19 mouse cellular contexts compared by ENCODE assay signal in the genomic region with DNA sequence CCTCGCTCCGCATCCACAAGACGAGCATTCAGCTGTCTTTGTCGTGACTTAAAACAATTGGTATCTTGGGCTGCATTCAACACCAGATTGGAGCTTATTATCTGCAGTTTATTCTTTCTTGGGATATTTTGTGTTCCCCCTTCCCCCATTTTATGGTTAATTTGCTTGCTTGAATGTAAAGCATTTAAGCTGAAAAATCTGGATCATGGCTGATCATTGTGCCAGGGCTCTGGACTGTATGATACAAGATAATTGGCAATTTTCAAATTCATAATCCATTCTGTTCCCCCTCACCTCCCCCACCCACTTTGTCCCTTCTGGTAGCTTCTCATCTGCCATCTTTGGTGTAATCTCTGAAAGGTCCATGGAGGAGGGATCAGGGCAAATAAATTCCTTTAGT. TPM values are rescaled to one million over a fixed set of nuclear protein-coding genes. Genes with fewer than 3 reads are reported as not detected.
DNase-seq lines count a peak whose midpoint lies in the region; ATAC-seq and TF ChIP-seq lines count a peak whose summit lies in the region.
"Had no signal": no experiment of that assay in that cellular context is flagged by ENCODE, and none has a peak within 500 bp of the region (broad histone marks: within the 10 kb centered on the region; RNA-seq: fewer than 3 reads in every experiment).

No protein-coding gene starts in this region.

- no peak overlapping the region for H3K27ac ChIP-seq in embryonic facial prominence, embryonic 14.5 days (replicated peaks; ENCODE audit: low read depth, low read length)
- H3K27ac ChIP-seq in embryonic facial prominence, embryonic 10.5 days (replicated peaks), result no peak overlapping the region
- H3K27ac ChIP-seq in forebrain, embryonic 11.5 days (ENCODE audit: low read depth, low read length), result no peak overlapping the region
- H3K27ac ChIP-seq in hindbrain, embryonic 15.5 days (replicated peaks), result no peak overlapping the region
- no peak overlapping the region for H3K27ac ChIP-seq in midbrain, postnatal 0 days (ENCODE audit: low read depth, low read length)
- H3K27ac ChIP-seq: heart, embryonic 10.5 days; left cerebral cortex, adult 2 months; limb, embryonic 12.5 days; liver, embryonic 13.5 days had no signal

- H3K9ac ChIP-seq in embryonic facial prominence, embryonic 14.5 days (ENCODE audit: low read depth, low read length), result no peak overlapping the region
- no peak overlapping the region for H3K9ac ChIP-seq in forebrain, embryonic 11.5 days (ENCODE audit: low read length)
- H3K9ac ChIP-seq in hindbrain, embryonic 15.5 days, result no peak overlapping the region
- no peak overlapping the region for H3K9ac ChIP-seq in midbrain, postnatal 0 days (replicated peaks; ENCODE audit: low read length, poor library complexity, severe bottlenecking)
- H3K9ac ChIP-seq: limb, embryonic 12.5 days; liver, embryonic 13.5 days had no signal

- H3K36me3 ChIP-seq in embryonic facial prominence, embryonic 14.5 days (ENCODE audit: control insufficient read depth, insufficient read depth, low read length), result no peaks in the 10 kb centered on the region
- H3K36me3 ChIP-seq in embryonic facial prominence, embryonic 10.5 days (replicated peaks), result no peaks in the 10 kb centered on the region
- no peaks in the 10 kb centered on the region for H3K36me3 ChIP-seq in forebrain, embryonic 11.5 days (ENCODE audit: control insufficient read depth, insufficient read depth, low read length)
- H3K36me3 ChIP-seq in hindbrain, embryonic 15.5 days, result no peaks in the 10 kb centered on the region
- H3K36me3 ChIP-seq in midbrain, postnatal 0 days (ENCODE audit: insufficient read depth, low read length), result no peaks in the 10 kb centered on the region
- H3K36me3 ChIP-seq: G1E; heart, embryonic 10.5 days; limb, embryonic 12.5 days; liver, embryonic 13.5 days had no signal

- no peak overlapping the region for H3K4me3 ChIP-seq in embryonic facial prominence, embryonic 14.5 days (ENCODE audit: low read depth, low read length)
- H3K4me3 ChIP-seq in embryonic facial prominence, embryonic 10.5 days, result no peak overlapping the region
- H3K4me3 ChIP-seq in forebrain, embryonic 11.5 days (ENCODE audit: low read depth, low read length), result no peak overlapping the region
- peak overlapping the region; percentile 24 for H3K4me3 ChIP-seq in hindbrain, embryonic 15.5 days
- no peak overlapping the region for H3K4me3 ChIP-seq in midbrain, postnatal 0 days (ENCODE audit: low read depth, low read length)
- H3K4me3 ChIP-seq: erythroblast, embryonic 14.5 days; heart, embryonic 10.5 days; limb, embryonic 12.5 days; liver, embryonic 13.5 days had no signal

- TF ChIP-seq CTCF in midbrain, postnatal 0 days (IDR thresholded peaks at IDR 0.05), result no peak

- H3K4me2 ChIP-seq in embryonic facial prominence, embryonic 14.5 days (ENCODE audit: low read depth, low read length), result no peak overlapping the region
- peak overlapping the region; percentile 39; the same call in 1 of the 2 replicates for H3K4me2 ChIP-seq in forebrain, embryonic 11.5 days (ENCODE audit: low read depth, low read length, severe bottlenecking)
- H3K4me2 ChIP-seq in hindbrain, embryonic 15.5 days, result peak overlapping the region; percentile 48
- peak overlapping the region; percentile 37 for H3K4me2 ChIP-seq in midbrain, postnatal 0 days (ENCODE audit: low read depth, low read length, poor library complexity, severe bottlenecking)
- H3K4me2 ChIP-seq: liver, embryonic 13.5 days had no signal

- WGBS in embryonic facial prominence, embryonic 14.5 days, result 75% methylated on average over 4 of the region's 4 CpGs
- WGBS in embryonic facial prominence, embryonic 10.5 days, result 59% methylated on average over 4 of the region's 4 CpGs
- WGBS in forebrain, embryonic 11.5 days, result 13% methylated on average over 4 of the region's 4 CpGs
- WGBS in hindbrain, embryonic 15.5 days, result 25% methylated on average over 4 of the region's 4 CpGs
- 37% methylated on average over 4 of the region's 4 CpGs for WGBS in midbrain, postnatal 0 days

- H3K27me3 ChIP-seq in embryonic facial prominence, embryonic 14.5 days (replicated peaks; ENCODE audit: control insufficient read depth, insufficient read depth, low read length), result no peaks in the 10 kb centered on the region
- H3K27me3 ChIP-seq in embryonic facial prominence, embryonic 10.5 days (replicated peaks; ENCODE audit: low read depth, poor library complexity, severe bottlenecking), result peaks cover 19% of the 10 kb centered on the region; the same call in 1 of the 2 replicates
- H3K27me3 ChIP-seq in forebrain, embryonic 11.5 days (ENCODE audit: control insufficient read depth, insufficient read depth, low read length), result no peaks in the 10 kb centered on the region
- H3K27me3 ChIP-seq in hindbrain, embryonic 15.5 days, result peaks cover 7% of the 10 kb centered on the region; the same call in 1 of the 2 replicates
- H3K27me3 ChIP-seq in midbrain, postnatal 0 days (ENCODE audit: insufficient read depth, low read length), result 0 out of 2 replicates have a peak, but pooled peaks cover 3% of the 10 kb centered on the region

- DNase-seq in embryonic facial prominence, embryonic 14.5 days (ENCODE audit: low spot score), result peak; percentile 49
- DNase-seq in embryonic facial prominence, embryonic 10.5 days (ENCODE audit: low spot score), result no peak
- no peak for DNase-seq in forebrain, embryonic 11.5 days (ENCODE audit: low spot score)
- DNase-seq in midbrain, postnatal 0 days (ENCODE audit: low spot score), result no peak
- DNase-seq in embryo, embryonic 9.5 days (ENCODE audit: extremely low spot score), result no peak
- no peak for DNase-seq in embryo, embryonic 11 days
- no peak for DNase-seq in kidney, postnatal 14 days
- DNase-seq: heart, postnatal 10 days; kidney, adult 9 months; liver, embryonic 13.5 days; right cerebral cortex, postnatal 25 days; thymus, postnatal 25 days had no signal

- H3K4me1 ChIP-seq in embryonic facial prominence, embryonic 14.5 days (ENCODE audit: control insufficient read depth, insufficient read depth, low read length), result peaks cover 4% of the 10 kb centered on the region; the same call in 1 of the 2 replicates
- H3K4me1 ChIP-seq in embryonic facial prominence, embryonic 10.5 days, result peaks cover 33% of the 10 kb centered on the region
- H3K4me1 ChIP-seq in forebrain, embryonic 11.5 days (replicated peaks; ENCODE audit: control insufficient read depth, insufficient read depth, low read length), result peaks cover 33% of the 10 kb centered on the region
- peaks cover 48% of the 10 kb centered on the region for H3K4me1 ChIP-seq in hindbrain, embryonic 15.5 days (replicated peaks)
- peaks cover 3% of the 10 kb centered on the region; the same call in 1 of the 2 replicates for H3K4me1 ChIP-seq in midbrain, postnatal 0 days (ENCODE audit: insufficient read depth, low read length)

- ATAC-seq in embryonic facial prominence, embryonic 14.5 days (ENCODE audit: low read depth), result peak; percentile 35; the same call in 1 of the 2 replicates
- peak; percentile 51 for ATAC-seq in forebrain, embryonic 11.5 days (replicated peaks; ENCODE audit: low FRiP score)
- ATAC-seq in hindbrain, embryonic 15.5 days (ENCODE audit: low FRiP score, low read depth), result no peak
- ATAC-seq in midbrain, postnatal 0 days (ENCODE audit: low FRiP score), result no peak
- ATAC-seq: CD4-positive, CD25-positive, alpha-beta regulatory T cell, adult 4 months had no signal

- H3K9me3 ChIP-seq in embryonic facial prominence, embryonic 14.5 days (ENCODE audit: control insufficient read depth, low read length), result no peaks in the 10 kb centered on the region
- H3K9me3 ChIP-seq in embryonic facial prominence, embryonic 10.5 days, result no peaks in the 10 kb centered on the region
- no peaks in the 10 kb centered on the region for H3K9me3 ChIP-seq in forebrain, embryonic 11.5 days (ENCODE audit: control insufficient read depth, low read length)
- no peaks in the 10 kb centered on the region for H3K9me3 ChIP-seq in hindbrain, embryonic 15.5 days
- no peaks in the 10 kb centered on the region for H3K9me3 ChIP-seq in midbrain, postnatal 0 days (ENCODE audit: low read length)
- H3K9me3 ChIP-seq: heart, embryonic 10.5 days; limb, embryonic 12.5 days; liver, embryonic 13.5 days had no signal

RNA-seq across cellular contexts. Expression of gene Cdca7l, which starts 2.4 kb away (rescaled TPM):
- 27.8 and 35.2 TPM in 2 replicates for polyA plus RNA-seq in embryonic facial prominence, embryonic 14.5 days (2014; fragmentation: Nextera tagmentation; extraction: Ambion mirVana)
- polyA plus RNA-seq in embryonic facial prominence, embryonic 10.5 days (2016; fragmentation: Nextera tagmentation; extraction: Ambion mirVana), result 52.1 and 55.4 TPM in 2 replicates
- 48.1 and 53.5 TPM in 2 replicates for polyA plus RNA-seq in forebrain, embryonic 11.5 days (2014; fragmentation: Nextera tagmentation; extraction: Ambion mirVana)
- polyA plus RNA-seq in hindbrain, embryonic 15.5 days (2015; fragmentation: Nextera tagmentation; extraction: Ambion mirVana), result 5.9 and 7.0 TPM in 2 replicates
- 1.3 and 2.5 TPM in 2 replicates for total RNA-seq in midbrain, postnatal 0 days (2014; rRNA removed)
- 1.8 and 2.2 TPM in 2 replicates for polyA plus RNA-seq in midbrain, postnatal 0 days (2015; fragmentation: Nextera tagmentation; extraction: Ambion mirVana)

Comparison
In these comparisons a context has a peak if more than half of its experiments do, and no peak if none do; other contexts are left out.
1. ATAC-seq: peak in embryonic facial prominence, embryonic 14.5 days (single experiment) and forebrain, embryonic 11.5 days (single experiment); none in hindbrain, embryonic 15.5 days (single experiment) and midbrain, postnatal 0 days (single experiment).